Mouse (Mus musculus): ENCODE results near the gene Pknox2. TPM values are rescaled to one million over a fixed set of nuclear protein-coding genes. Genes with fewer than 3 reads are reported as not detected.

The Pknox2 gene
- polyA plus RNA-seq, 1 experiment from 2014 or later, result 0.18 TPM

DNA sequence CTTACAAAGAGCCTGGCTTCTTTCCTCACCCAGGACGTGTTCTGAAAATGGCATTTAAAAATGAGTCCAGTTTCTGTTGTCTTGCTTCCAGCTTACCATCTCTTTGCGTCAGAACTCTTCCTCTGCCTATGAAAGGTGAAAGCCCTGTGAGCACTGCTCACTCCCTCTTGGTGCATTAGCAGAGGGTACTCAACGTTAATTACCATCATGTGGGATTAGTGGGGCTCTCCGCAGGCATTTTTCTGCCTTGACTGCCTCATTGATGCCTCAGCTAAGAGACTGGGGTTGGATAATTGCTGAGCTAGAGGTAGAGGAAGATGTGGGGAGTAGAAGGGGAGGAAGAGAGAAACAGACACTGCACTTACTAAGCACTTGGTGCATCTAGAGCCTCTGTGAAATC lies 300.9 kb downstream of the Pknox2 start:
- no peak overlapping the region for H3K27ac ChIP-seq (ENCODE audit: low read depth)
- H3K9ac ChIP-seq (replicated peaks), result no peak overlapping the region
- no peaks in the 10 kb centered on the region for H3K9me3 ChIP-seq (ENCODE audit: low read length)
- no peaks in the 10 kb centered on the region for H3K4me1 ChIP-seq (ENCODE audit: insufficient read depth)
- H3K4me3 ChIP-seq (ENCODE audit: low read depth, low read length), result no peak overlapping the region
- no peak overlapping the region for H3K4me2 ChIP-seq (ENCODE audit: low read depth, low read length)
- no peaks in the 10 kb centered on the region for H3K27me3 ChIP-seq (ENCODE audit: insufficient read depth, low read length)
- TF ChIP-seq CTCF (IDR thresholded peaks at IDR 0.05; ENCODE audit: low read depth) (no peak), EP300 (IDR thresholded peaks at IDR 0.05; ENCODE audit: low read depth) (no peak)
- WGBS (ENCODE audit: insufficient replicate concordance), result 48% methylated on average over 4 of the region's 4 CpGs
- DNase-seq, result no peak
- ATAC-seq, result no peak
- H3K36me3 ChIP-seq (replicated peaks; ENCODE audit: insufficient read depth, low read length), result no peaks in the 10 kb centered on the region

Other genes with a start within 250 kb of the Pknox2 start
- 2.7 and 3.3 TPM in 2 replicates for gene Tmem218, start 60.8 kb upstream of the Pknox2 start, polyA plus RNA-seq (2015; fragmentation: Nextera tagmentation; extraction: Ambion mirVana)
- 1.7 and 1.9 TPM in 2 replicates for gene Slc37a2, start 108.3 kb upstream of the Pknox2 start, polyA plus RNA-seq (2015; fragmentation: Nextera tagmentation; extraction: Ambion mirVana)
- gene Ccdc15, start 201.0 kb upstream of the Pknox2 start, polyA plus RNA-seq (2015; fragmentation: Nextera tagmentation; extraction: Ambion mirVana), result 2.6 and 2.7 TPM in 2 replicates
- not detected in 2 replicates for gene Hepacam, start 219.9 kb upstream of the Pknox2 start, polyA plus RNA-seq (2015; fragmentation: Nextera tagmentation; extraction: Ambion mirVana)

All from liver, postnatal 0 days (tissue).